In genomic region chr10:108198945-108199344, GRCm38 (mm10) we compare ENCODE assay signal across 22 mouse cellular contexts. TPM values are rescaled to one million over a fixed set of nuclear protein-coding genes. Genes with fewer than 3 reads are reported as not detected.
DNase-seq lines count a peak whose midpoint lies in the region; ATAC-seq and TF ChIP-seq lines count a peak whose summit lies in the region.
"Had no signal": no experiment of that assay in that cellular context is flagged by ENCODE, and none has a peak within 500 bp of the region (broad histone marks: within the 10 kb centered on the region; RNA-seq: fewer than 3 reads in every experiment).

No protein-coding gene starts in this region.

- no peaks in the 10 kb centered on the region for H3K9me3 ChIP-seq in intestine, embryonic 15.5 days
- H3K9me3 ChIP-seq in intestine, postnatal 0 days (ENCODE audit: control insufficient read depth) = no peaks in the 10 kb centered on the region
- no peaks in the 10 kb centered on the region for H3K9me3 ChIP-seq in liver, embryonic 12.5 days (replicated peaks)
- H3K9me3 ChIP-seq in midbrain, embryonic 11.5 days (ENCODE audit: control insufficient read depth, low read length) = no peaks in the 10 kb centered on the region
- H3K9me3 ChIP-seq in midbrain, embryonic 10.5 days (replicated peaks) = no peaks in the 10 kb centered on the region
- H3K9me3 ChIP-seq in intestine, embryonic 16.5 days (ENCODE audit: control insufficient read depth, low read length) = no peaks in the 10 kb centered on the region
- H3K9me3 ChIP-seq: G1E had no signal

- 84% methylated on average over 2 of the region's 2 CpGs for WGBS in intestine, embryonic 15.5 days
- 56% methylated on average over 2 of the region's 2 CpGs for WGBS in intestine, postnatal 0 days
- 47% methylated on average over 2 of the region's 2 CpGs for WGBS in liver, adult 2 months
- 76% methylated on average over 2 of the region's 2 CpGs for WGBS in liver, embryonic 12.5 days (ENCODE audit: insufficient replicate concordance)
- 95% methylated on average over 2 of the region's 2 CpGs for WGBS in midbrain, embryonic 11.5 days
- WGBS in midbrain, embryonic 10.5 days = 94% methylated on average over 2 of the region's 2 CpGs
- WGBS in intestine, embryonic 16.5 days = 81% methylated on average over 2 of the region's 2 CpGs

- ATAC-seq in intestine, embryonic 15.5 days = peak; percentile 46; the same call in 1 of the 2 replicates
- no peak for ATAC-seq in intestine, postnatal 0 days
- ATAC-seq in liver, embryonic 12.5 days = no peak
- no peak for ATAC-seq in midbrain, embryonic 11.5 days (ENCODE audit: low FRiP score)
- ATAC-seq in intestine, embryonic 16.5 days = peak; percentile 62
- ATAC-seq: activated CD4-positive, CD25-positive, alpha-beta regulatory T cell, adult 4 months; CD4-positive, CD25-positive, alpha-beta regulatory T cell, adult 4 months; Patski had no signal

- no peak for TF ChIP-seq POLR2A in liver, adult 2 months (IDR thresholded peaks at IDR 0.05; ENCODE audit: extremely low read depth, insufficient read depth, low read length)

- H3K4me3 ChIP-seq in intestine, embryonic 15.5 days (replicated peaks) = no peak overlapping the region
- no peak overlapping the region for H3K4me3 ChIP-seq in intestine, postnatal 0 days (ENCODE audit: low read depth, low read length)
- no peak overlapping the region for H3K4me3 ChIP-seq in liver, adult 2 months (ENCODE audit: insufficient read depth, low read depth, low read length)
- H3K4me3 ChIP-seq in liver, embryonic 12.5 days = no peak overlapping the region
- H3K4me3 ChIP-seq in midbrain, embryonic 11.5 days (ENCODE audit: low read depth, low read length) = no peak overlapping the region
- no peak overlapping the region for H3K4me3 ChIP-seq in midbrain, embryonic 10.5 days
- H3K4me3 ChIP-seq in intestine, embryonic 16.5 days (ENCODE audit: low read length) = no peak overlapping the region

- no peaks in the 10 kb centered on the region for H3K4me1 ChIP-seq in intestine, embryonic 15.5 days (replicated peaks)
- H3K4me1 ChIP-seq in intestine, postnatal 0 days (replicated peaks; ENCODE audit: control insufficient read depth, insufficient read depth, low read length) = 0 out of 2 replicates have a peak, but pooled peaks cover 3% of the 10 kb centered on the region
- H3K4me1 ChIP-seq in liver, adult 2 months (ENCODE audit: control insufficient read depth, insufficient read depth, low read length) = peaks cover 7% of the 10 kb centered on the region
- no peaks in the 10 kb centered on the region for H3K4me1 ChIP-seq in liver, embryonic 12.5 days
- no peaks in the 10 kb centered on the region for H3K4me1 ChIP-seq in midbrain, embryonic 11.5 days (ENCODE audit: control insufficient read depth, insufficient read depth, low read length)
- no peaks in the 10 kb centered on the region for H3K4me1 ChIP-seq in midbrain, embryonic 10.5 days
- 0 out of 2 replicates have a peak, but pooled peaks cover 5% of the 10 kb centered on the region for H3K4me1 ChIP-seq in intestine, embryonic 16.5 days (ENCODE audit: control insufficient read depth, insufficient read depth, low read length)

- DNase-seq in liver, adult 2 months (ENCODE audit: extremely low read depth, low read depth, low spot score) = peak; percentile 84
- DNase-seq in midbrain, embryonic 11.5 days (ENCODE audit: low spot score, missing footprints) = peak; percentile 47
- DNase-seq in midbrain, embryonic 10.5 days (ENCODE audit: low spot score) = no peak
- DNase-seq in cerebellum, postnatal 14 days = no peak
- DNase-seq: adrenal gland, adult 2 months; adrenal gland, adult 8-10 months; adrenal gland, postnatal 10 days; adrenal gland, postnatal 14 days; adrenal gland, postnatal 25 days; adrenal gland, postnatal 36 days; B cell, adult 2 months; cerebellum, adult 11 months; cerebellum, adult 11-12 months had no signal

- no peak overlapping the region for H3K4me2 ChIP-seq in intestine, embryonic 15.5 days (replicated peaks)
- H3K4me2 ChIP-seq in intestine, postnatal 0 days (replicated peaks; ENCODE audit: low read depth) = no peak overlapping the region
- H3K4me2 ChIP-seq in liver, embryonic 12.5 days = no peak overlapping the region
- H3K4me2 ChIP-seq in midbrain, embryonic 11.5 days = no peak overlapping the region
- no peak overlapping the region for H3K4me2 ChIP-seq in intestine, embryonic 16.5 days (ENCODE audit: low read depth, low read length)

- TF ChIP-seq CTCF in intestine, postnatal 0 days (IDR thresholded peaks at IDR 0.05; ENCODE audit: low read depth) = no peak
- no peak for TF ChIP-seq CTCF in liver, adult 2 months (IDR thresholded peaks at IDR 0.05; ENCODE audit: low read depth, low read length)

- H3K36me3 ChIP-seq in intestine, embryonic 15.5 days = peaks cover 3% of the 10 kb centered on the region; the same call in 1 of the 2 replicates
- H3K36me3 ChIP-seq in intestine, postnatal 0 days (ENCODE audit: control insufficient read depth, insufficient read depth) = peaks cover 11% of the 10 kb centered on the region
- H3K36me3 ChIP-seq in liver, adult 2 months (ENCODE audit: control insufficient read depth, insufficient read depth, low read length) = peaks cover 4% of the 10 kb centered on the region; the same call in 1 of the 2 replicates
- peaks cover 12% of the 10 kb centered on the region for H3K36me3 ChIP-seq in liver, embryonic 12.5 days
- no peaks in the 10 kb centered on the region for H3K36me3 ChIP-seq in midbrain, embryonic 11.5 days (ENCODE audit: control insufficient read depth, insufficient read depth, low read length)
- peaks cover 28% of the 10 kb centered on the region for H3K36me3 ChIP-seq in midbrain, embryonic 10.5 days
- H3K36me3 ChIP-seq in intestine, embryonic 16.5 days (ENCODE audit: control insufficient read depth, insufficient read depth, low read length) = 0 out of 2 replicates have a peak, but pooled peaks cover 3% of the 10 kb centered on the region

- no peak overlapping the region for H3K27ac ChIP-seq in intestine, embryonic 15.5 days
- H3K27ac ChIP-seq in intestine, postnatal 0 days (ENCODE audit: low read depth, low read length) = no peak overlapping the region
- H3K27ac ChIP-seq in liver, adult 2 months (replicated peaks; ENCODE audit: insufficient read depth, low read depth, low read length) = no peak overlapping the region
- no peak overlapping the region for H3K27ac ChIP-seq in liver, embryonic 12.5 days
- H3K27ac ChIP-seq in midbrain, embryonic 11.5 days (ENCODE audit: low read depth, low read length) = no peak overlapping the region
- H3K27ac ChIP-seq in midbrain, embryonic 10.5 days (replicated peaks) = no peak overlapping the region
- H3K27ac ChIP-seq in intestine, embryonic 16.5 days (ENCODE audit: low read length) = no peak overlapping the region

- no peak overlapping the region for H3K9ac ChIP-seq in intestine, embryonic 15.5 days
- no peak overlapping the region for H3K9ac ChIP-seq in intestine, postnatal 0 days (ENCODE audit: low read depth, low read length)
- no peak overlapping the region for H3K9ac ChIP-seq in liver, adult 2 months (ENCODE audit: low read depth, low read length)
- H3K9ac ChIP-seq in liver, embryonic 12.5 days = no peak overlapping the region
- no peak overlapping the region for H3K9ac ChIP-seq in midbrain, embryonic 11.5 days (ENCODE audit: low read length)
- H3K9ac ChIP-seq in intestine, embryonic 16.5 days (ENCODE audit: low read depth, low read length) = no peak overlapping the region

- H3K27me3 ChIP-seq in intestine, embryonic 15.5 days (replicated peaks) = no peaks in the 10 kb centered on the region
- no peaks in the 10 kb centered on the region for H3K27me3 ChIP-seq in intestine, postnatal 0 days (replicated peaks; ENCODE audit: control insufficient read depth, insufficient read depth, low read length)
- no peaks in the 10 kb centered on the region for H3K27me3 ChIP-seq in liver, adult 2 months (ENCODE audit: control insufficient read depth, insufficient read depth, low read length)
- H3K27me3 ChIP-seq in liver, embryonic 12.5 days (replicated peaks) = no peaks in the 10 kb centered on the region
- H3K27me3 ChIP-seq in midbrain, embryonic 11.5 days (ENCODE audit: control insufficient read depth, insufficient read depth, low read length) = no peaks in the 10 kb centered on the region
- H3K27me3 ChIP-seq in midbrain, embryonic 10.5 days (ENCODE audit: low read depth, poor library complexity, severe bottlenecking) = no peaks in the 10 kb centered on the region
- H3K27me3 ChIP-seq in intestine, embryonic 16.5 days (replicated peaks; ENCODE audit: control insufficient read depth, insufficient read depth, low read length) = no peaks in the 10 kb centered on the region
- H3K27me3 ChIP-seq: CH12.LX, Patski had no signal

- H3K79me2 ChIP-seq in liver, adult 2 months (ENCODE audit: control insufficient read depth, insufficient read depth, low read length) = peaks cover 23% of the 10 kb centered on the region; the same call in 1 of the 2 replicates

RNA-seq across cellular contexts. Expression of gene Ppp1r12a, which starts 37.0 kb away (rescaled TPM):
- polyA plus RNA-seq in intestine, embryonic 15.5 days (2015; fragmentation: Nextera tagmentation; extraction: Ambion mirVana) = 98.1 and 105 TPM in 2 replicates
- polyA plus RNA-seq in intestine, postnatal 0 days (2015; fragmentation: Nextera tagmentation; extraction: Ambion mirVana) = 84.1 and 102 TPM in 2 replicates
- 33.8 and 38.5 TPM in 2 replicates for total RNA-seq in liver, adult 2 months (2014; rRNA removed)
- polyA plus RNA-seq in liver, adult 2 months (2012; rRNA removed) = 4.4 and 5.5 TPM in 2 replicates
- 48.3 and 51.8 TPM in 2 replicates for polyA plus RNA-seq in liver, embryonic 12.5 days (2016; fragmentation: Nextera tagmentation; extraction: Ambion mirVana)
- polyA plus RNA-seq in midbrain, embryonic 11.5 days (2014; fragmentation: Nextera tagmentation; extraction: Ambion mirVana) = 78.6 and 82.4 TPM in 2 replicates
- 70.7 and 80.6 TPM in 2 replicates for polyA plus RNA-seq in midbrain, embryonic 10.5 days (2016; fragmentation: Nextera tagmentation; extraction: Ambion mirVana)
- 89.6 and 101 TPM in 2 replicates for polyA plus RNA-seq in intestine, embryonic 16.5 days (2015; fragmentation: Nextera tagmentation; extraction: Ambion mirVana)

Comparison
In these comparisons a context has a peak if more than half of its experiments do, and no peak if none do; other contexts are left out.
1. ATAC-seq: peak in intestine, embryonic 15.5 days (single experiment) and intestine, embryonic 16.5 days (single experiment); none in intestine, postnatal 0 days (single experiment), liver, embryonic 12.5 days (single experiment) and midbrain, embryonic 11.5 days (single experiment).
2. DNase-seq: peak in liver, adult 2 months (single experiment) and midbrain, embryonic 11.5 days (single experiment); none in midbrain, embryonic 10.5 days (single experiment) and cerebellum, postnatal 14 days (0 of 2).